Comparison of ENCODE assay signal across 9 mouse cellular contexts in genomic region chr8:119380619-119381018, GRCm38 (mm10). TPM values are rescaled to one million over a fixed set of nuclear protein-coding genes. Genes with fewer than 3 reads are reported as not detected.
DNase-seq lines count a peak whose midpoint lies in the region; ATAC-seq and TF ChIP-seq lines count a peak whose summit lies in the region.
"Had no signal": no experiment of that assay in that cellular context is flagged by ENCODE, and none has a peak within 500 bp of the region (broad histone marks: within the 10 kb centered on the region; RNA-seq: fewer than 3 reads in every experiment).

No protein-coding gene starts in this region.

- CTCF ChIA-PET in Patski (lab: Charles Lee) = interaction anchor here (0.6 to 1.9 kb wide), 9 partner anchors 10 to 122 kb away, joined by 3 to 6 read pairs (median 4); no protein-coding TSS in a partner anchor

- TF ChIP-seq CTCF in Patski (IDR thresholded peaks at IDR 0.05) = peak; percentile 79

- H3K27ac ChIP-seq in forebrain, embryonic 12.5 days = no peak overlapping the region
- H3K27ac ChIP-seq: neural tube, embryonic 13.5 days had no signal

- POLR2A ChIA-PET in Patski (lab: Charles Lee) = no interaction called here

- peak; percentile 30 for DNase-seq in gastrocnemius, adult 18-20 months (ENCODE audit: low spot score)
- DNase-seq in gastrocnemius, postnatal 25 days = no peak
- DNase-seq in 416B (ENCODE audit: low read depth) (peak; percentile 81), Patski (ENCODE audit: low read depth, low spot score) (no peak)
- DNase-seq in forelimb bud, embryonic 11.5 days (ENCODE audit: low read depth, low spot score) = peak; percentile 24
- DNase-seq in retina, postnatal 1 day = peak; percentile 60
- DNase-seq in right cerebral cortex, adult 18-20 months = no peak

- peaks cover 20% of the 10 kb centered on the region for H3K27me3 ChIP-seq in Patski
- H3K27me3 ChIP-seq in forebrain, embryonic 12.5 days = no peaks in the 10 kb centered on the region
- H3K27me3 ChIP-seq: neural tube, embryonic 13.5 days had no signal

- H3K9ac ChIP-seq in forebrain, embryonic 12.5 days = no peak overlapping the region
- H3K9ac ChIP-seq: neural tube, embryonic 13.5 days had no signal

- H3K9me3 ChIP-seq in forebrain, embryonic 12.5 days = no peaks in the 10 kb centered on the region
- H3K9me3 ChIP-seq: neural tube, embryonic 13.5 days had no signal

- 27% methylated on average over 4 of the region's 4 CpGs for WGBS in forebrain, embryonic 12.5 days

- no peaks in the 10 kb centered on the region for H3K4me1 ChIP-seq in forebrain, embryonic 12.5 days
- H3K4me1 ChIP-seq: neural tube, embryonic 13.5 days had no signal

- in situ Hi-C loops in Patski (cut with MboI; ENCODE audit: low pct_unique_long_range_greater_than_20kb) = loop anchor here (5.0 to 10.0 kb wide), 2 partner anchors 68 to 294 kb away; no protein-coding TSS in a partner anchor

- no peaks in the 10 kb centered on the region for H3K36me3 ChIP-seq in forebrain, embryonic 12.5 days (replicated peaks)
- H3K36me3 ChIP-seq: neural tube, embryonic 13.5 days had no signal

- no peak overlapping the region for H3K4me2 ChIP-seq in forebrain, embryonic 12.5 days
- H3K4me2 ChIP-seq: neural tube, embryonic 13.5 days had no signal

- no peak overlapping the region for H3K4me3 ChIP-seq in forebrain, embryonic 12.5 days (replicated peaks)
- H3K4me3 ChIP-seq: neural tube, embryonic 13.5 days had no signal

- ATAC-seq in Patski = no peak
- ATAC-seq in forebrain, embryonic 12.5 days (ENCODE audit: low FRiP score) = no peak

RNA-seq across cellular contexts. Expression of gene Mlycd, which starts 14.1 kb away (rescaled TPM):
- 10 to 100 TPM; 75.0 to 87.3 TPM for total RNA-seq in gastrocnemius, adult 18-20 months (2021)
- 10 to 100 TPM; 76.5 to 78.1 TPM for total RNA-seq in gastrocnemius, postnatal 25 days (2021)
- polyA plus RNA-seq in Patski (2021) = 25.7 TPM
- 13.9 and 14.0 TPM in 2 replicates for polyA plus RNA-seq in forebrain, embryonic 12.5 days (2016; fragmentation: Nextera tagmentation; extraction: Ambion mirVana)

RNA-seq across cellular contexts. Expression of gene Hsbp1, which starts 36.3 kb away (rescaled TPM):
- 100 to 1,000 TPM; 144 to 149 TPM for total RNA-seq in gastrocnemius, adult 18-20 months (2021)
- total RNA-seq in gastrocnemius, postnatal 25 days (2021) = 100 to 1,000 TPM; 139 to 145 TPM
- polyA plus RNA-seq in Patski (2021) = 322 TPM
- 348 and 359 TPM in 2 replicates for polyA plus RNA-seq in forebrain, embryonic 12.5 days (2016; fragmentation: Nextera tagmentation; extraction: Ambion mirVana)

RNA-seq across cellular contexts. Expression of gene Osgin1, which starts 53.3 kb away (rescaled TPM):
- 10 to 100 TPM in 1 of 2 experiments, 1 to 10 TPM in 1; 9.3 to 13.9 TPM for total RNA-seq in gastrocnemius, adult 18-20 months (2021)
- 10 to 100 TPM in 1 of 2 experiments, 1 to 10 TPM in 1; 9.9 to 14.8 TPM for total RNA-seq in gastrocnemius, postnatal 25 days (2021)
- polyA plus RNA-seq in Patski (2021) = 20.4 TPM
- 0.13 and 0.65 TPM in 2 replicates for polyA plus RNA-seq in forebrain, embryonic 12.5 days (2016; fragmentation: Nextera tagmentation; extraction: Ambion mirVana)
- polyA plus RNA-seq: neural tube, embryonic 13.5 days had no signal

Comparison
In these comparisons a context has a peak if more than half of its experiments do, and no peak if none do; other contexts are left out.
1. DNase-seq: peak in gastrocnemius, adult 18-20 months (single experiment), 416B (single experiment), forelimb bud, embryonic 11.5 days (single experiment) and retina, postnatal 1 day (single experiment); none in gastrocnemius, postnatal 25 days (single experiment), Patski (single experiment) and right cerebral cortex, adult 18-20 months (single experiment).